Mouse (Mus musculus): Measurements from ENCODE around the gene Glis1. TPM values are rescaled to one million over a fixed set of nuclear protein-coding genes. Genes with fewer than 3 reads are reported as not detected.

The Glis1 gene
- polyA plus RNA-seq, 1 experiment from 2014 or later, result 6.8 TPM

- Histone ChIP-seq H3K4me3 (ENCODE audit: low read depth, low read length) (no peak overlapping the region), H3K4me1 (ENCODE audit: control insufficient read depth, insufficient read depth, low read length) (peaks cover 36% of the 10 kb centered on the region), H3K9me3 (ENCODE audit: control insufficient read depth, low read length) (peaks cover 3% of the 10 kb centered on the region; the same call in 1 of the 2 replicates), H3K36me3 (ENCODE audit: control insufficient read depth, insufficient read depth, low read length) (no peaks in the 10 kb centered on the region), H3K4me2 (ENCODE audit: low read depth, severe bottlenecking) (peak overlapping the region; percentile 24; the same call in 1 of the 2 replicates), H3K27me3 (ENCODE audit: control insufficient read depth, insufficient read depth, low read length) (peaks cover 24% of the 10 kb centered on the region), H3K27ac (replicated peaks; ENCODE audit: low read depth, low read length) (no peak overlapping the region), H3K9ac (ENCODE audit: low read length) (no peak overlapping the region)
- ATAC-seq (ENCODE audit: insufficient number of reproducible peaks, low FRiP score, low TSS enrichment, low read depth) (no peak), DNase-seq (ENCODE audit: low spot score) (no peak)
- WGBS, result 12% methylated on average over 13 of the region's 13 CpGs
Observed at GRCm38 (mm10) chr4:107440306-107440705, 5.9 kb downstream of the Glis1 start.

GRCm38 (mm10) chr4:107442288-107442687 lies 7.9 kb downstream of the Glis1 start:
- Histone ChIP-seq H3K9me3 (ENCODE audit: control insufficient read depth, low read length) (peaks cover 3% of the 10 kb centered on the region; the same call in 1 of the 2 replicates), H3K9ac (ENCODE audit: low read length) (no peak overlapping the region), H3K27ac (replicated peaks; ENCODE audit: low read depth, low read length) (no peak overlapping the region), H3K4me2 (ENCODE audit: low read depth, severe bottlenecking) (no peak overlapping the region), H3K4me1 (ENCODE audit: control insufficient read depth, insufficient read depth, low read length) (peaks cover 31% of the 10 kb centered on the region), H3K27me3 (ENCODE audit: control insufficient read depth, insufficient read depth, low read length) (peaks cover 7% of the 10 kb centered on the region), H3K36me3 (ENCODE audit: control insufficient read depth, insufficient read depth, low read length) (no peaks in the 10 kb centered on the region), H3K4me3 (ENCODE audit: low read depth, low read length) (no peak overlapping the region)
- WGBS, result 44% methylated on average over 11 of the region's 11 CpGs
- no peak for DNase-seq (ENCODE audit: low spot score)
- ATAC-seq (ENCODE audit: insufficient number of reproducible peaks, low FRiP score, low TSS enrichment, low read depth), result no peak

- H3K9ac ChIP-seq (ENCODE audit: low read length), result peak overlapping the region; percentile 9; the same call in 1 of the 2 replicates
- no peak overlapping the region for H3K4me3 ChIP-seq (ENCODE audit: low read depth, low read length)
- H3K9me3 ChIP-seq (ENCODE audit: control insufficient read depth, low read length), result peaks cover 3% of the 10 kb centered on the region; the same call in 1 of the 2 replicates
- peaks cover under 1% of the 10 kb centered on the region for H3K27me3 ChIP-seq (ENCODE audit: control insufficient read depth, insufficient read depth, low read length)
- no peaks in the 10 kb centered on the region for H3K36me3 ChIP-seq (ENCODE audit: control insufficient read depth, insufficient read depth, low read length)
- DNase-seq (ENCODE audit: low spot score) (peak; percentile 78), ATAC-seq (ENCODE audit: insufficient number of reproducible peaks, low FRiP score, low TSS enrichment, low read depth) (no peak; the same call in 1 of the 2 replicates)
- H3K4me2 ChIP-seq (ENCODE audit: low read depth, severe bottlenecking), result peak overlapping the region; percentile 37
- H3K4me1 ChIP-seq (ENCODE audit: control insufficient read depth, insufficient read depth, low read length), result peaks cover 28% of the 10 kb centered on the region
- WGBS, result 18% methylated on average over 16 of the region's 16 CpGs
- H3K27ac ChIP-seq (replicated peaks; ENCODE audit: low read depth, low read length), result no peak overlapping the region
Observed at GRCm38 (mm10) chr4:107442891-107443483, 8.6 kb downstream of the Glis1 start.

- Histone ChIP-seq H3K9ac (ENCODE audit: low read length) (peak overlapping the region; percentile 9; the same call in 1 of the 2 replicates), H3K4me1 (ENCODE audit: control insufficient read depth, insufficient read depth, low read length) (peaks cover 28% of the 10 kb centered on the region), H3K9me3 (ENCODE audit: control insufficient read depth, low read length) (peaks cover 3% of the 10 kb centered on the region; the same call in 1 of the 2 replicates), H3K4me3 (ENCODE audit: low read depth, low read length) (no peak overlapping the region), H3K27ac (replicated peaks; ENCODE audit: low read depth, low read length) (no peak overlapping the region), H3K27me3 (ENCODE audit: control insufficient read depth, insufficient read depth, low read length) (no peaks in the 10 kb centered on the region), H3K4me2 (ENCODE audit: low read depth, severe bottlenecking) (peak overlapping the region; percentile 37; the same call in 1 of the 2 replicates), H3K36me3 (ENCODE audit: control insufficient read depth, insufficient read depth, low read length) (no peaks in the 10 kb centered on the region)
- ATAC-seq (ENCODE audit: insufficient number of reproducible peaks, low FRiP score, low TSS enrichment, low read depth) (no peak), DNase-seq (ENCODE audit: low spot score) (no peak)
- 23% methylated on average over 11 of the region's 11 CpGs for WGBS
Observed at GRCm38 (mm10) chr4:107443621-107444020, 9.2 kb downstream of the Glis1 start.

GRCm38 (mm10) chr4:107448481-107448880 lies 14.1 kb downstream of the Glis1 start:
- WGBS, result 82% methylated on average over 6 of the region's 6 CpGs
- Histone ChIP-seq H3K4me1 (ENCODE audit: control insufficient read depth, insufficient read depth, low read length) (peaks cover 26% of the 10 kb centered on the region), H3K27ac (replicated peaks; ENCODE audit: low read depth, low read length) (no peak overlapping the region), H3K27me3 (ENCODE audit: control insufficient read depth, insufficient read depth, low read length) (no peaks in the 10 kb centered on the region), H3K9me3 (ENCODE audit: control insufficient read depth, low read length) (peaks cover 3% of the 10 kb centered on the region; the same call in 1 of the 2 replicates), H3K4me3 (ENCODE audit: low read depth, low read length) (no peak overlapping the region), H3K4me2 (ENCODE audit: low read depth, severe bottlenecking) (no peak overlapping the region), H3K36me3 (ENCODE audit: control insufficient read depth, insufficient read depth, low read length) (no peaks in the 10 kb centered on the region), H3K9ac (ENCODE audit: low read length) (no peak overlapping the region)
- no peak for ATAC-seq (ENCODE audit: insufficient number of reproducible peaks, low FRiP score, low TSS enrichment, low read depth)
- peak; percentile 34 for DNase-seq (ENCODE audit: low spot score)

GRCm38 (mm10) chr4:107449519-107449918 lies 15.1 kb downstream of the Glis1 start:
- Histone ChIP-seq H3K9me3 (ENCODE audit: control insufficient read depth, low read length) (peaks cover 3% of the 10 kb centered on the region; the same call in 1 of the 2 replicates), H3K4me1 (ENCODE audit: control insufficient read depth, insufficient read depth, low read length) (peaks cover 17% of the 10 kb centered on the region), H3K9ac (ENCODE audit: low read length) (no peak overlapping the region), H3K36me3 (ENCODE audit: control insufficient read depth, insufficient read depth, low read length) (no peaks in the 10 kb centered on the region), H3K4me3 (ENCODE audit: low read depth, low read length) (no peak overlapping the region), H3K27ac (replicated peaks; ENCODE audit: low read depth, low read length) (no peak overlapping the region), H3K27me3 (ENCODE audit: control insufficient read depth, insufficient read depth, low read length) (no peaks in the 10 kb centered on the region), H3K4me2 (ENCODE audit: low read depth, severe bottlenecking) (no peak overlapping the region)
- no peak for ATAC-seq (ENCODE audit: insufficient number of reproducible peaks, low FRiP score, low TSS enrichment, low read depth)
- WGBS, result 89% methylated on average over 13 of the region's 13 CpGs
- no peak for DNase-seq (ENCODE audit: low spot score)

- Histone ChIP-seq H3K27me3 (ENCODE audit: control insufficient read depth, insufficient read depth, low read length) (no peaks in the 10 kb centered on the region), H3K36me3 (ENCODE audit: control insufficient read depth, insufficient read depth, low read length) (no peaks in the 10 kb centered on the region), H3K4me3 (ENCODE audit: low read depth, low read length) (no peak overlapping the region), H3K4me1 (ENCODE audit: control insufficient read depth, insufficient read depth, low read length) (peaks cover 23% of the 10 kb centered on the region), H3K27ac (replicated peaks; ENCODE audit: low read depth, low read length) (no peak overlapping the region), H3K9ac (ENCODE audit: low read length) (no peak overlapping the region; the same call in 1 of the 2 replicates), H3K9me3 (ENCODE audit: control insufficient read depth, low read length) (no peaks in the 10 kb centered on the region), H3K4me2 (ENCODE audit: low read depth, severe bottlenecking) (no peak overlapping the region)
- 70% methylated on average over 18 of the region's 18 CpGs for WGBS
- ATAC-seq (ENCODE audit: insufficient number of reproducible peaks, low FRiP score, low TSS enrichment, low read depth), result no peak
- no peak for DNase-seq (ENCODE audit: low spot score)
Observed at GRCm38 (mm10) chr4:107452266-107453015, 18.1 kb downstream of the Glis1 start.

- Histone ChIP-seq H3K9me3 (ENCODE audit: control insufficient read depth, low read length) (no peaks in the 10 kb centered on the region), H3K4me1 (ENCODE audit: control insufficient read depth, insufficient read depth, low read length) (peaks cover 31% of the 10 kb centered on the region), H3K27ac (replicated peaks; ENCODE audit: low read depth, low read length) (no peak overlapping the region), H3K36me3 (ENCODE audit: control insufficient read depth, insufficient read depth, low read length) (no peaks in the 10 kb centered on the region), H3K9ac (ENCODE audit: low read length) (no peak overlapping the region), H3K4me2 (ENCODE audit: low read depth, severe bottlenecking) (no peak overlapping the region), H3K4me3 (ENCODE audit: low read depth, low read length) (no peak overlapping the region), H3K27me3 (ENCODE audit: control insufficient read depth, insufficient read depth, low read length) (no peaks in the 10 kb centered on the region)
- 66% methylated on average over 16 of the region's 16 CpGs for whole genome bisulfite sequencing
- ATAC-seq (ENCODE audit: insufficient number of reproducible peaks, low FRiP score, low TSS enrichment, low read depth) (0 out of 2 replicates have a peak, but pooled peaks have one; percentile 27), DNase-seq (ENCODE audit: low spot score) (peak; percentile 98)
Observed at GRCm38 (mm10) chr4:107453141-107453984, 19.0 kb downstream of the Glis1 start.

All from limb, embryonic 11.5 days (tissue).